Mouse (Mus musculus): ENCODE measurements at regions not wholly inside any gene's neighbourhood (a gene's known extent, or its start where the extent isn't known, plus 50 kb on each side); places are given as distances from the start of the nearest gene placed in this dataset.

DNA sequence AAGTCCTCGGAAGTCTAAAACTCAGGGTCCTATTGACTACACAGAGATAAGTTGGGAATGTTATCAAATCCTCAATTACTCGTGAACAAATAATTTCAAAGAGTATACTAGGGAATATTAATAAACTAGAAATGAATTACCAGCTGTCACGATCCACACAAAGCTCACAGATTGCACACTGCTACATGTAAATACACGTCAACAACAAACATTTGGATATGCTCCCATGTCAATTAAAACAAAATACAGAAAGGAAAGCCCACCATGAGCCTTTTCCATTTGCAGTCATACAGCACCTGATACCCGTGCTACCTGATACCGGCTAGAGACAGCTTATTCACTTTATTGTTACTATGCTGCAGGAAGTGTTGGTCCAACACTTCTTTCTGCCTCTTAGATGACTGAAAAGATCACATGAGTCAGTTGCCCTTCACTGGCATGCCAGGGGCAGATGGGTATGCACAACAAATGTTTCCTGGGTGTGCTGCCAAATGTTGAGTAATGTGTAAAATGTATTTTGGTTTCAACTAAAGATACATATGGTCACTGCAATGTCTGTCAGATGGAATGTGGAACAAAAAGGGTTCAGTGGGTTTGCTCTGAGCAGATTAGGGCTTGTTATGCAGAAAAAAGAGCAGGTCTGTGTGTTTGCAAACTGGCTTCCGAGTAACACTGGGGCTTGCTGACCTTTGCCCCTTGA, 212.6 kb upstream of the Ube2e3 start:
- TF ChIP-seq CTCF (IDR thresholded peaks at IDR 0.05; ENCODE audit: low read depth, low read length) (no peak), TAL1 (conservative IDR thresholded peaks at IDR 0.05; ENCODE audit: low read depth, low read length) (no peak)

Measured in G1E (cell line).